ENCODE assay signal across 10 mouse cellular contexts in the genomic region with DNA sequence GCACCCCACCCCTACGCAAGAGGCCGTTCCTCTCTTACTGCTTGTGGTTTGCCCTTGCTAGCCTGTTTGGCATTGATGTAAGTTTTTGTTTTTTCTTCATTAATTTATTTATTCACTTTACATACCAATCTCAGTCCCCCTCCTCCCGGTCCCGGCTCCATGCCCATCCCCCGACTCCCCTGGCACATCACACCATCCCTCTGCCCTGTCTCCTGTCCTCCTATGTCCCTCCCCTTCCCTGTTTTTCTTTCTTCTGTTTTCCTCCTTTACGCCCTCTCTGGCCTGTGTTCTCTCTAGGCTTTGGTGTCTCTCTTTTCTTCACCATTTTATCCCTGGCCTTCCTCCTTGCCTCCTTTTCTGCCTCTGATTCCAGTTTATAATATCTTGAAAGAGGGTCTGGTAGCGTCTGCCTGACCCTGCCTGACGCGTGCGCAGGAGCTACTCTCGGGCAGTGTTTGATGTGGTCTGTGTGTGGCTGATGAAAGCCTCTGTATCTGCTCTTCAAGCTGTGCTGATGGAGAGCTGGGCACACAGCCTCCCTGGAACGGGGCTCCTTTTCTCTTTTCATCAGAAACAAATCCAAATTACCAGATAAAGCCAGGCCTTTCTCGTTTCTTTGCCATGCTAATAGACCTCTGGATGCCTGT.
A peak's percentile ranks its signal among the peaks of the same experiment; 100 is the strongest.
DNase-seq lines count a peak whose midpoint lies in the region; ATAC-seq and TF ChIP-seq lines count a peak whose summit lies in the region.
"Had no signal": no experiment of that assay in that cellular context is flagged by ENCODE, and none has a peak within 500 bp of the region (broad histone marks: within the 10 kb centered on the region; RNA-seq: fewer than 3 reads in every experiment).

No protein-coding gene starts in this region.

- 21% methylated on average over 13 of the region's 13 CpGs for WGBS in heart, embryonic 16.5 days
- 19% methylated on average over 13 of the region's 13 CpGs for WGBS in forebrain, embryonic 16.5 days
- WGBS in midbrain, postnatal 0 days, result 21% methylated on average over 13 of the region's 13 CpGs

- intact Hi-C loops in heart, postnatal 36 days (cut with DNase I), result no loop called here

- no peaks in the 10 kb centered on the region for H3K36me3 ChIP-seq in heart, embryonic 16.5 days (ENCODE audit: control insufficient read depth, insufficient read depth)
- H3K36me3 ChIP-seq in forebrain, embryonic 16.5 days (ENCODE audit: control insufficient read depth, insufficient read depth), result no peaks in the 10 kb centered on the region
- no peaks in the 10 kb centered on the region for H3K36me3 ChIP-seq in midbrain, postnatal 0 days (ENCODE audit: insufficient read depth, low read length)
- H3K36me3 ChIP-seq: embryonic facial prominence, embryonic 15.5 days; stomach, embryonic 15.5 days had no signal

- H3K27me3 ChIP-seq in heart, embryonic 16.5 days (ENCODE audit: control insufficient read depth, insufficient read depth, low read length), result no peaks in the 10 kb centered on the region
- H3K27me3 ChIP-seq in forebrain, embryonic 16.5 days (replicated peaks; ENCODE audit: control insufficient read depth, insufficient read depth, low read length), result no peaks in the 10 kb centered on the region
- no peaks in the 10 kb centered on the region for H3K27me3 ChIP-seq in midbrain, postnatal 0 days (ENCODE audit: insufficient read depth, low read length)
- H3K27me3 ChIP-seq: embryonic facial prominence, embryonic 15.5 days; stomach, embryonic 15.5 days had no signal

- H3K4me1 ChIP-seq in heart, embryonic 16.5 days (ENCODE audit: control insufficient read depth, insufficient read depth, low read length), result 0 out of 2 replicates have a peak, but pooled peaks cover 3% of the 10 kb centered on the region
- H3K4me1 ChIP-seq in forebrain, embryonic 16.5 days (replicated peaks; ENCODE audit: control insufficient read depth, insufficient read depth, low read length), result peaks cover 21% of the 10 kb centered on the region
- no peaks in the 10 kb centered on the region; the same call in 1 of the 2 replicates for H3K4me1 ChIP-seq in midbrain, postnatal 0 days (ENCODE audit: insufficient read depth, low read length)

- no peak for TF ChIP-seq CTCF in midbrain, postnatal 0 days (IDR thresholded peaks at IDR 0.05)

- ATAC-seq in heart, embryonic 16.5 days (replicated peaks; ENCODE audit: extremely low read depth, insufficient read depth, low FRiP score), result peak; percentile 52; the same call in 1 of the 2 replicates
- ATAC-seq in forebrain, embryonic 16.5 days, result peak; percentile 64
- ATAC-seq in midbrain, postnatal 0 days (ENCODE audit: low FRiP score), result 0 out of 2 replicates have a peak, but pooled peaks have one; percentile 42
- no peak for ATAC-seq in activated CD4-positive, CD25-positive, alpha-beta regulatory T cell, adult 4 months

- DNase-seq in heart, postnatal 36 days, result no peak
- DNase-seq in T-cell, adult 2 months (ENCODE audit: low spot score), result peak; percentile 32
- DNase-seq in midbrain, postnatal 0 days (ENCODE audit: low spot score), result peak; percentile 29
- DNase-seq in frontal cortex, adult 2 months (ENCODE audit: extremely low spot score in 1 of 2, low spot score in 1 of 2), result no peak
- DNase-seq in frontal cortex, postnatal 25 days (ENCODE audit: low spot score in 2 of 2), result no peak

- no peaks in the 10 kb centered on the region for H3K9me3 ChIP-seq in heart, embryonic 16.5 days (replicated peaks; ENCODE audit: control insufficient read depth, low read length)
- H3K9me3 ChIP-seq in forebrain, embryonic 16.5 days (ENCODE audit: control insufficient read depth, low read length), result no peaks in the 10 kb centered on the region
- no peaks in the 10 kb centered on the region for H3K9me3 ChIP-seq in midbrain, postnatal 0 days (ENCODE audit: low read length)
- H3K9me3 ChIP-seq: embryonic facial prominence, embryonic 15.5 days; stomach, embryonic 15.5 days had no signal

- H3K9ac ChIP-seq in heart, embryonic 16.5 days (ENCODE audit: low read length), result no peak overlapping the region
- no peak overlapping the region for H3K9ac ChIP-seq in forebrain, embryonic 16.5 days (replicated peaks; ENCODE audit: low read depth, low read length)
- no peak overlapping the region for H3K9ac ChIP-seq in midbrain, postnatal 0 days (replicated peaks; ENCODE audit: low read length, poor library complexity, severe bottlenecking)
- H3K9ac ChIP-seq: embryonic facial prominence, embryonic 15.5 days; stomach, embryonic 15.5 days had no signal

- H3K4me2 ChIP-seq in heart, embryonic 16.5 days (ENCODE audit: low read depth, low read length), result peak overlapping the region; percentile 31
- peak overlapping the region; percentile 12 for H3K4me2 ChIP-seq in forebrain, embryonic 16.5 days (ENCODE audit: low read length)
- no peak overlapping the region for H3K4me2 ChIP-seq in midbrain, postnatal 0 days (ENCODE audit: low read depth, low read length, poor library complexity, severe bottlenecking)
- H3K4me2 ChIP-seq: embryonic facial prominence, embryonic 15.5 days; stomach, embryonic 15.5 days had no signal

- H3K27ac ChIP-seq in heart, embryonic 16.5 days (ENCODE audit: low read length), result no peak overlapping the region
- H3K27ac ChIP-seq in forebrain, embryonic 16.5 days (ENCODE audit: low read length), result no peak overlapping the region
- H3K27ac ChIP-seq in midbrain, postnatal 0 days (ENCODE audit: low read depth, low read length), result no peak overlapping the region
- H3K27ac ChIP-seq: embryonic facial prominence, embryonic 15.5 days; stomach, embryonic 15.5 days had no signal

- H3K4me3 ChIP-seq in heart, embryonic 16.5 days (ENCODE audit: low read length), result no peak overlapping the region
- H3K4me3 ChIP-seq in forebrain, embryonic 16.5 days (replicated peaks; ENCODE audit: low read length), result no peak overlapping the region
- H3K4me3 ChIP-seq in midbrain, postnatal 0 days (ENCODE audit: low read depth, low read length), result no peak overlapping the region
- H3K4me3 ChIP-seq: embryonic facial prominence, embryonic 15.5 days; stomach, embryonic 15.5 days had no signal

Comparison
In these comparisons a context has a peak if more than half of its experiments do, and no peak if none do; other contexts are left out.
1. DNase-seq: peak in T-cell, adult 2 months (single experiment) and midbrain, postnatal 0 days (single experiment); none in heart, postnatal 36 days (0 of 2), frontal cortex, adult 2 months (0 of 2) and frontal cortex, postnatal 25 days (0 of 2).